Mouse (Mus musculus) heart, embryonic 13.5 days (tissue): ENCODE measurements around the gene Ifna6. TPM values are rescaled to one million over a fixed set of nuclear protein-coding genes. Genes with fewer than 3 reads are reported as not detected.

Source experiments
- ATAC-seq: fragments of 200-750 bp; cut with Nextera tagmentation; 2 replicates; pipeline ENCODE4 v1.8.0; 2017; ENCODE audit warnings: moderate TSS enrichment; ENCODE audit not compliant: insufficient number of reproducible peaks, low FRiP score, low TSS enrichment; ENCODE audit errors: extremely low read depth
- H3K27ac ChIP-seq: fragments of 300-500 bp; sonication (generic); replicated peaks from 2 replicates; pipeline ENCODE4 v1.5.1; 2015; ENCODE audit warnings: moderate library complexity, mild to moderate bottlenecking, inconsistent platforms
- H3K27me3 ChIP-seq: fragments of 300-500 bp; sonication (generic); replicated peaks from 2 replicates; pipeline ENCODE4 v1.6.1; 2015; ENCODE audit warnings: mild to moderate bottlenecking, inconsistent platforms
- H3K36me3 ChIP-seq: fragments of 300-500 bp; sonication (generic); 2 replicates; pipeline ENCODE4 v1.6.1; 2015; ENCODE audit warnings: mild to moderate bottlenecking, inconsistent platforms
- H3K4me1 ChIP-seq: fragments of 300-500 bp; sonication (generic); 2 replicates; pipeline ENCODE4 v1.6.1; 2015; ENCODE audit warnings: inconsistent platforms
- H3K4me2 ChIP-seq: fragments of 300-500 bp; sonication (generic); 2 replicates; pipeline ENCODE4 v1.6.1; 2015; ENCODE audit warnings: inconsistent platforms, mild to moderate bottlenecking, moderate library complexity
- H3K4me3 ChIP-seq: fragments of 300-500 bp; sonication (generic); 2 replicates; pipeline ENCODE4 v1.5.1; 2015; ENCODE audit warnings: moderate library complexity, mild to moderate bottlenecking, inconsistent platforms
- H3K9ac ChIP-seq: fragments of 300-500 bp; sonication (generic); 2 replicates; pipeline ENCODE4 v1.6.1; 2015; ENCODE audit warnings: inconsistent platforms, mild to moderate bottlenecking, moderate library complexity
- H3K9me3 ChIP-seq: fragments of 300-500 bp; sonication (generic); 2 replicates; pipeline ENCODE4 v1.6.1; 2016; ENCODE audit warnings: inconsistent platforms
- WGBS: fragments of 180-500 bp; shearing (Covaris S2); methylation state at CpG from one replicate; pipeline ENCODE4 v1.1.7; 2015; ENCODE audit warnings: mixed read lengths; 5-methylcytosine and 5-hydroxymethylcytosine counted together
- polyA plus RNA-seq: library from polyadenylated mRNA; unstranded; fragments of >200 nt; fragmentation: Nextera tagmentation; extraction: Ambion mirVana; gene quantifications from 2 replicates; pipeline ENCODE4 v1.2.1, GENCODE M21; 2015

Gene Ifna6
- polyA plus RNA-seq, 1 experiment from 2014 or later, result not detected

DNA sequence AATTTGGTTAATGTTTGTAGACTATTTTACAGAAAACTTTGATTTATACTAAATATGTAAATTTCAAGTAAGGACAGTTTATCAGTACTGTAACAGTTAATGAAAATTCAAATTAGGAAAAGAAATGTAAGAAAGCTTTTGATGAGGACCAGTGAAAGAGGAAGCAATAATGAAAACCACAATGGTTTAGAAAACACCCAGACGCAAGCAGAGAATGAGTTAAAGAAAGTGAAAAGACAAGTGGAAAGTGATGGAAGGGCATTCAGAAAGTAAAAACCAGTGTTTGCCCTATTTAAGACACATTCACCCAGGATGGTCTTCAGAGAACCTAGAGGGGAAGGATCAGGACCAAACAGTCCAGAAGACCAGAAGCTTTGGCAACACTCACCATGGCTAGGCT lies 22.5 kb downstream of the Ifna6 start, which contains the start of gene Ifna1:
Gene Ifna1, plus strand, starts transcription at position 390 of the 400 bp plus-strand sequence.
- Histone ChIP-seq H3K36me3 (no peaks in the 10 kb centered on the region), H3K4me2 (no peak within 1 kb of the TSS), H3K27me3 (no peaks in the 10 kb centered on the region), H3K4me1 (no peaks in the 10 kb centered on the region), H3K9me3 (no peaks in the 10 kb centered on the region), H3K27ac (no peak within 1 kb of the TSS), H3K4me3 (no peak within 1 kb of the TSS), H3K9ac (no peak within 1 kb of the TSS)
- 82% methylated on average over 1 of the region's 1 CpGs for WGBS
- no peak for ATAC-seq

DNA sequence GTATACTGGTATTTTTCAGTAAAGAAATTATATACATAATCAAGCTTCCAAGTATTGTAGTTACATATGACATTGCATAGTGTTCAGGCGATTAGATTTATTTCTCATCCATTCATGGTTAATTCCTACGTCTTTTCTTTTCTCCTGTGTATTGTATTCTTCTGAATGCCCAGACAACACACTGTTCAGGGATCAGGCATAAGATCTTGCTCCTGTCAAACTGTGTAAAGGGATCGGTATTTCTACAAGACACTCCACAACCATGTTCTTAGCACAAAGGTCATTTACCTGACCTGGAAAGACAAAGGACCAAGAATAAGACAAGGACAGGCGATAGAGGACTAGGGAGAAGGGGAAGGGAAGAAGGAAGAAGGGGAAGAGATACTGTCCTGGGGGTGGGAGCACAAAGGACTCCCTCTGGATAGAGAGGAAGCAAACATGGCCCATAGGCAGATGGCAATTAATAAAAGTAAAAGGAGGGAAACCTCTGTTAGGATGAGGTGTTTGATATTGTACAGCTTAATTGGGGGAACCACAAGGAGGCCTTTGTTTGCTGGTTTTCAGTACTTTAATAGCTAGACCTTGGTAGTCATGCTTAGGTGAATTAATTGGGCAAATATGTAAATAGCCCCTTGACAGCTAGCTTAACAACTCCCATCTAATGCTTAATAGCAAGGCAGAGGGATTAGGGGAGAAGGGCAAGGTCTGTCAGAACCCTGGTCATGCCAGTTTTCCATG lies 24.0 kb downstream of the Ifna6 start:
- Histone ChIP-seq H3K27me3 (no peaks in the 10 kb centered on the region), H3K4me1 (no peaks in the 10 kb centered on the region), H3K9ac (no peak overlapping the region), H3K27ac (no peak overlapping the region), H3K4me3 (no peak overlapping the region), H3K4me2 (no peak overlapping the region), H3K9me3 (no peaks in the 10 kb centered on the region), H3K36me3 (no peaks in the 10 kb centered on the region)
- 59% methylated on average over 4 of the region's 4 CpGs for WGBS
- no peak for ATAC-seq

DNA sequence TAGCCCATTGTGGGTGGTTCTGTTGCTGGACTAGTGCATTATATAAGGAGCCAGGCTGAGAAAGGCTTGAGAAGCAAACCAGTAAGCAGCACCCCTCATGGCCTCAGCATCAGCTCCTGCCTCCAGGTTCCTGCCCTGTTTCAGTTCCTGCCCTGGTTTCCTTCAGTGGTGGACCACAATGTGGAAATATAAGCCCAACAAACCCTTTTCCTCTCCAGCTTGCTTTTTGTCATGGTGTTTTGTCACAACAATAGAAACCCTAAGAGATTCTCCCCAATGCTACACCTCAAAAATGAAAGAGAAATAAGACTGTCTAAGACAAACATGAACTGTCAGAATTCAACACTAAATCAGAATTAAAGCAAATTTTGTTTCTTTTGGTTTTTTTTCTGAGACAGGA lies 32.0 kb downstream of the Ifna6 start:
- Histone ChIP-seq H3K36me3 (no peaks in the 10 kb centered on the region), H3K4me2 (no peak overlapping the region), H3K27ac (no peak overlapping the region), H3K4me3 (no peak overlapping the region), H3K9me3 (no peaks in the 10 kb centered on the region), H3K4me1 (no peaks in the 10 kb centered on the region), H3K9ac (no peak overlapping the region), H3K27me3 (peaks cover 19% of the 10 kb centered on the region)
- ATAC-seq, result no peak

DNA sequence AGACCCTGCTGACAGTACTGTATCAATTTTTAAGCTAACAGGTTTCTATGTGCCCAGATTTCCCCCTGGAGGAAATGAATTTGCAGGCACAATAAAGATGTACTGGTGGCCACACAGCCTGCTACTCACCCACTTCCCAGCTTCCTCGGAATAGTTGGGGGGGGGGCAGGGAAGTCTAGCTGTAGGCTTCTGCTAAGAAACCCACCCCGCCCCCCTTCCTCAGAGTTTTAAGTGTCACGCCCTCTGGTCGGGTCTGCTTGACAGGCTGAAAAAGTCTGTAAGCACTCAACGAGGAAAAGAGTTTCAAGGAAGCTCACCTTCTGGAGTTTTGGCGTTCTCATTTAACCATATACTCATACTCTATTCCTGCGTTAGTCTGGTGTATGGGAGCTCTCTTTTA lies 36.1 kb downstream of the Ifna6 start:
- Histone ChIP-seq H3K36me3 (no peaks in the 10 kb centered on the region), H3K27me3 (peaks cover 44% of the 10 kb centered on the region), H3K9me3 (no peaks in the 10 kb centered on the region), H3K4me2 (no peak overlapping the region), H3K4me1 (peaks cover 6% of the 10 kb centered on the region), H3K9ac (no peak overlapping the region), H3K27ac (no peak overlapping the region), H3K4me3 (no peak overlapping the region)
- 7% methylated on average over 7 of the region's 7 CpGs for WGBS
- no peak for ATAC-seq

DNA sequence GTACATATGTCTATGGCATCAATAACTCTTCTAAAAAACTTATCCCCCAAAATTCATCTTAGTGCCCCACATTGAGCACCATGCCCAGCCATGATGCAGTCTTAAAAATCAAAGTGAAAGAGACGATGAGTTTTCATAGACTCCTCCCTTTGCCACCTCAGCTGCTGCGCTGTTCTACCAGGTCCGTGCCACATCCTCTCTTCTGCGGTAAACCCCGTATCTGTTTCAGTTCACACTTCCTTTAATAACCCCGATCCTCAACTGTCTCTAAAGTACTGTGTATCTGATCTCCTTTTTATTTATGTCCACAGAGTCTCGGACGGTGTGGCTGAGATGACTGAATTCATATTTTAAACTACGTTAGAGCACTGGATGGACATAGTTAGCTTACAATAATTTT lies 37.4 kb downstream of the Ifna6 start:
- ATAC-seq, result no peak
- Histone ChIP-seq H3K27ac (no peak overlapping the region), H3K9ac (no peak overlapping the region), H3K4me1 (peaks cover 8% of the 10 kb centered on the region), H3K4me2 (peak overlapping the region; percentile 31; the same call in 1 of the 2 replicates), H3K27me3 (peaks cover 44% of the 10 kb centered on the region), H3K36me3 (no peaks in the 10 kb centered on the region), H3K4me3 (no peak overlapping the region; the same call in 1 of the 2 replicates), H3K9me3 (no peaks in the 10 kb centered on the region)
- WGBS, result 55% methylated on average over 9 of the region's 9 CpGs

DNA sequence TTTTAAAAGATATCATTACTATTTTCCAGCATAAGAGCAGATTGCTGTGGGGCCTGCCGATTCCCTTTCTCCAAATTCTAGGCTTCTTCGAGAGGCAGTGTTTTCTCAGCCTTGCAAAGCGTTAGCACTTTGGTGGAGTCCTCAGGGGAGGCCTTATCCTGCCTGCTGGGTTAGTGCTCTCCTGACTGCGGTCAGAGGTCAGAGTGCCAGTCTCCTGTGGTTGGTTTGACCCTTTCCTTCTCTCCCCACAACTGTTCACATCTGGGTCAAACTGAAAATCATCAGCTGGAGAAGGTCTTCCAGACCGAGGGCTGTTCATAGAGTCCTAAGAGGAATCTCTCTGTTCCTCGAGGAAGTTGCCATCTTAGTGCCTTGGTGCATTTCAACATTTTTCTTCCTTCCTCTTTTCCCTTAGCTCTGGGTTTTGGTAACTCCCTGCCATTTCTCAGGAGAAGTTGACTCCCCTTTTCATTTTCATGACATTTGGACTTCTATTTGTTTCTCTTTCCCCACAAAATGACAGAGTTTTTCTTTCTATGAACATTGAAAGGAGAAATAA lies 37.9 kb downstream of the Ifna6 start:
- no peak overlapping the region for H3K9ac ChIP-seq
- H3K4me2 ChIP-seq, result no peak overlapping the region
- no peak overlapping the region for H3K27ac ChIP-seq
- no peaks in the 10 kb centered on the region for H3K36me3 ChIP-seq
- 40% methylated on average over 6 of the region's 6 CpGs for WGBS
- H3K4me3 ChIP-seq, result no peak overlapping the region
- no peak for ATAC-seq
- H3K27me3 ChIP-seq, result peaks cover 44% of the 10 kb centered on the region
- no peaks in the 10 kb centered on the region for H3K9me3 ChIP-seq
- H3K4me1 ChIP-seq, result peaks cover 8% of the 10 kb centered on the region

DNA sequence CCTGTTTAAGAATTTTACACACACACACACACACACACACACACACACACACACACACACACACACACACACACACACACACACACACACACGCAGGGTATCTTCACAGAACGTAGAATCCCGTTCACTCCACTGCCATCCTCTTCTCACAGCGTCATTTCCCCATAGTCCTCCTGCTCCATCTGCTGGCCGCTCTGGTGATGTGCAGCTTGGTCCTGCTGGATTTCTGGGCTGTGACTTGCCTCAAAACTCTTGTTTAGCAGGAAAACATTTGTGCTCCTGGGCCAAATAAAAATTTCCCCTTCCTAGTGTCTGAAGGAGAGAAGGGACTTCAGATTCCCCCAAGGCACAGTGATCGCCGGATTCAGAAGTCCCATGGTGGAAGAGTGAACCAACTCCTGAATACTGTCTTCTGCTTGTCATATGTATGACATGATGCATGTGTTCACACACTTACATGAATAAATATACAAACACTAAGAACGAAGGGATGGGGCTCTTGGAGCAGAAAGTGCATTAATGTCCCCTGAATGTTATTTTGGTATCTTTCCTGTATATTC lies 40.2 kb downstream of the Ifna6 start:
- peaks cover 8% of the 10 kb centered on the region for H3K4me1 ChIP-seq
- WGBS, result under 1% methylated on average over 8 of the region's 8 CpGs
- H3K27me3 ChIP-seq, result peaks cover 44% of the 10 kb centered on the region
- no peaks in the 10 kb centered on the region for H3K36me3 ChIP-seq
- H3K9me3 ChIP-seq, result no peaks in the 10 kb centered on the region
- peak overlapping the region; percentile 97 for H3K4me2 ChIP-seq
- no peak for ATAC-seq
- peak overlapping the region; percentile 54 for H3K27ac ChIP-seq
- H3K9ac ChIP-seq, result peak overlapping the region; percentile 82
- peak overlapping the region; percentile 69 for H3K4me3 ChIP-seq

DNA sequence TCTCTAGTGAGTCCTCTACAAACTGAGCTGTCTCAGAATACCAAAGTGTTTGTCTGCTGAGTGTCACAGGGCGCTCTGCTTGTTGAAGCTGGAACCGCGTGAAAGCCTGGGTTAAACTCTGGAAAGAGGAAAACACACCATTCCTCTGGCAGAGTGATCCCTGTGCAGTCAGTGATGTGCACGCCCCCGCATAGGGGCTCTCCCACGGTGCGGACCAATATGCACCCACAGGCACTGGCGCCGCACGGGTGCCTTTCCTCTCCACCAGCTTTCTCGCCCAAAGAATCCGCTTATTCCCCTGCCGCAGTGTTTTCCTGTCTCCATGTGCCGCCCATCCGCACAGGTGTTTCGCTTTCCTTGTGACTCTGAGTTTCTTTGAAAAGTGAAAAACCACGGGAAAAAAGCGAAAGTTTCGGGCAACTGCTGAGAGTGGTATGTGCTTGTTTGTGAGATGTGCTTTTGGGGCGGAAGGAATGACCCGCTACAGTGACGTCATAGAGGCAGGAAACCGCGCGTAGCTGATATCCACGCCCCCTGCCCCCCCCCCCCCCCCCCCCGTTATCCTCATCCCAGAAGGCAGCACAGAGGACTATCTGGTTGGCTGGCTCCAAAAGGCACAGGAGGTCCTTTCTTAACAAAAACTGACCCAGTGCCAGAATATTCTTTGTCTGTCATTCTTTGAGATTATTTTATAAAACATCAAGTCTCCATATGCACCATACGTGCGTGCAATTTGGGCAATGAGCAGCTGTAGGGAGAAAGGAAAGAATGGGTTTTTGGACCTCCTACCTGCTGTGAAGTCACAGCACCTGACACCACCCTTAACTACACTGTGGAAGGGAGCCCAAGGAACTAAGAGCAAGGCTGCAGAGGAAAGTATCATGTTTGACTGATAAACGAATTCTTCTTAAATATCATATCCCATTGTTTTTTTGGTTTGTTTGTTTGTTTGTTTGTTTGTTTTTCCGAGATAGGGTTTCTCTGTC lies 41.0 kb downstream of the Ifna6 start:
- peaks cover 8% of the 10 kb centered on the region for H3K4me1 ChIP-seq
- H3K4me3 ChIP-seq, result peak overlapping the region; percentile 69
- H3K27me3 ChIP-seq, result peaks cover 36% of the 10 kb centered on the region
- 7% methylated on average over 31 of the region's 31 CpGs for WGBS
- peak overlapping the region; percentile 82 for H3K9ac ChIP-seq
- H3K4me2 ChIP-seq, result peak overlapping the region; percentile 97
- no peaks in the 10 kb centered on the region for H3K9me3 ChIP-seq
- no peak for ATAC-seq
- peak overlapping the region; percentile 54 for H3K27ac ChIP-seq
- no peaks in the 10 kb centered on the region for H3K36me3 ChIP-seq

DNA sequence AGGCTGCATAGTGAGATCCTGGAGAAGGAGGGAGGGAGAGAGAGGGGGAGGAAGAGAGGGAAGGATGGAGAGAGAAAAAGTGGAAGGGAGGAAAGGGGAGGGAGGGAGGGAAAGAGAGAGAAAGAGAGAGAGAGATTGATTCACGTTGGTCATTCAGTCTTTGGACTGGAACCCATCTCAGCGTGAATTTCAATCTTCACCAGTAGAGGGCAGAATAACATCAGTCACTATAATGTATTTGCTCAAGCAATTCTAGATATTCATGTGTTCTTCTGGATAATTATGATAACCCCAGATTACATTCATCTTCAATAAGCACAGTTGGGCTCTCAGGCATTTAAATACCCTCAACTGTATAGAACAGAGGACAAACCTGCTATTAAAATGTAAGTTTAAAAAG lies 45.5 kb downstream of the Ifna6 start:
- no peaks in the 10 kb centered on the region for H3K36me3 ChIP-seq
- H3K27ac ChIP-seq, result no peak overlapping the region
- H3K27me3 ChIP-seq, result peaks cover 8% of the 10 kb centered on the region
- WGBS, result 0% methylated on average over 2 of the region's 2 CpGs
- H3K9me3 ChIP-seq, result no peaks in the 10 kb centered on the region
- peaks cover 5% of the 10 kb centered on the region for H3K4me1 ChIP-seq
- H3K9ac ChIP-seq, result no peak overlapping the region
- no peak overlapping the region for H3K4me3 ChIP-seq
- no peak for ATAC-seq
- no peak overlapping the region for H3K4me2 ChIP-seq

DNA sequence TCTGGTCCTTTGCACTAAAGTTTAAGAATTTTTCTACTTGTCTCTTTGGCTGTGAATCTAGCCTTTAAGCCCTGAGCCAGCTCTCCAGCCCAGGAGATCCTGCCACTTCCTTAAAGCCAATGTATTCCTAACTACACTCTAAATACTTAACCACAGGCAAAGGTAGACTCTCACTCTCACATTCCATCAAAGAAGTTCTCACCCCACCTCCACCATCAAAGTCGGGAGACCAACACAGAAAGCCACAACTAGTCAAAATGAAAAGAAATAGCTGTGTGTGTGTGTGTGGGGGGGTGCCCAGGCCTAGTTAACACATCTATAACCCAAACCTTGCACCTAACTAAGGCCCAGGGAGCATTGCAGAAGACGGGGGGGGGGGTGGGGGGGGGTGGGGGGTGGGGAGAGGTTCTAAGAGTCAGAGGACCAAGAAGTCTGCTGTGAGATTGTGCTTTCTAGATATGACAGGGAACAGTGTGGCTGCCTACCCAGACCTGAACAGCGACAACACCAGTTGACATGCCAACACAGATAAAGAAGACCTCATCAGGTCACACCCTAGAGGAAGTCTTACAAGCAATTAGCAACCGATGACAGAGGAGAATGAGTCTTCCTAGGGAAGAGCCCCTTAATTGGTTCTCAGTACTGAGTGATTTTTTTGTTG lies 48.3 kb downstream of the Ifna6 start:
- H3K9ac ChIP-seq, result no peak overlapping the region
- 31% methylated on average over 4 of the region's 4 CpGs for WGBS
- ATAC-seq, result no peak

DNA sequence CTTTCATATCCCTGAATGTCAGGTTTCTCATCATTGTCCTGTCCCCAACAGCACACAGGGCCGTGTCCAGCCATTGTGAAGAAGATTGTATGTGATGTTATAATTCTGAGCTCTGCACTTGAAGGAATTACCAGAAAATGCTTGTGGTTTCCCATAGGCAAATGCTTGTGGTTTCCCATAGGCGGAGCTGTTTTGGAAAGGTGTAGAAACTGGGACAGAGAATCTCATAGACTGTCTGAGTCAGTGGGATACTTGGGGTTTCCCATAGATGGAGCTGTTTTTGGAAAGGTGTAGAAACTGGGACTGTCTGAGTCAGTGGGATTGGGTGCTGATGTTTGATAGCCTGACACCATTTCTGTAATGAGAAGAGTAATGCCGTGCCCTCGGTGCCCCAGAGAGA lies 49.3 kb downstream of the Ifna6 start:
- no peak for ATAC-seq
- H3K27ac ChIP-seq, result no peak overlapping the region
- H3K9me3 ChIP-seq, result no peaks in the 10 kb centered on the region
- no peak overlapping the region for H3K9ac ChIP-seq
- no peaks in the 10 kb centered on the region for H3K36me3 ChIP-seq
- H3K4me1 ChIP-seq, result no peaks in the 10 kb centered on the region
- H3K27me3 ChIP-seq, result peaks cover 4% of the 10 kb centered on the region
- H3K4me3 ChIP-seq, result no peak overlapping the region
- H3K4me2 ChIP-seq, result no peak overlapping the region
- 80% methylated on average over 4 of the region's 4 CpGs for WGBS

More for the DNA sequence above, 48.3 kb downstream of the Ifna6 start:
- Histone ChIP-seq H3K4me1 (no peaks in the 10 kb centered on the region), H3K4me2 (no peak overlapping the region), H3K27ac (no peak overlapping the region), H3K4me3 (no peak overlapping the region), H3K36me3 (no peaks in the 10 kb centered on the region), H3K9me3 (no peaks in the 10 kb centered on the region), H3K27me3 (peaks cover 8% of the 10 kb centered on the region)
